ENCODE assay signal across 18 mouse cellular contexts in genomic region chr3:102471251-102471650, GRCm38 (mm10). TPM values are rescaled to one million over a fixed set of nuclear protein-coding genes. Genes with fewer than 3 reads are reported as not detected.
DNase-seq lines count a peak whose midpoint lies in the region; ATAC-seq and TF ChIP-seq lines count a peak whose summit lies in the region.
"Had no signal": no experiment of that assay in that cellular context is flagged by ENCODE, and none has a peak within 500 bp of the region (broad histone marks: within the 10 kb centered on the region; RNA-seq: fewer than 3 reads in every experiment).

No protein-coding gene starts in this region.

- H3K9ac ChIP-seq in heart, embryonic 16.5 days (ENCODE audit: low read length): no peak overlapping the region
- H3K9ac ChIP-seq in heart, embryonic 11.5 days (ENCODE audit: low read depth, low read length): no peak overlapping the region
- no peak overlapping the region for H3K9ac ChIP-seq in lung, embryonic 14.5 days
- H3K9ac ChIP-seq in intestine, embryonic 16.5 days (ENCODE audit: low read depth, low read length): no peak overlapping the region
- H3K9ac ChIP-seq: midbrain, embryonic 15.5 days had no signal

- no peak for ATAC-seq in heart, embryonic 16.5 days (replicated peaks; ENCODE audit: extremely low read depth, insufficient read depth, low FRiP score)
- ATAC-seq in heart, embryonic 11.5 days (replicated peaks; ENCODE audit: insufficient number of reproducible peaks, low FRiP score, low TSS enrichment): no peak
- no peak for ATAC-seq in lung, embryonic 14.5 days (ENCODE audit: insufficient read depth)
- no peak for ATAC-seq in intestine, embryonic 16.5 days
- no peak for ATAC-seq in erythroblast, adult 5-6 weeks (replicated peaks; ENCODE audit: low FRiP score, poor library complexity, severe bottlenecking)
- ATAC-seq: activated CD4-positive, CD25-positive, alpha-beta regulatory T cell, adult 4 months; CD4-positive, CD25-positive, alpha-beta regulatory T cell, adult 4 months; midbrain, embryonic 15.5 days had no signal

- H3K27ac ChIP-seq in heart, embryonic 16.5 days (ENCODE audit: low read length): no peak overlapping the region
- no peak overlapping the region for H3K27ac ChIP-seq in heart, embryonic 11.5 days (ENCODE audit: low read depth, low read length)
- no peak overlapping the region for H3K27ac ChIP-seq in lung, embryonic 14.5 days (ENCODE audit: low read depth)
- H3K27ac ChIP-seq in intestine, embryonic 16.5 days (ENCODE audit: low read length): no peak overlapping the region
- H3K27ac ChIP-seq: layer of hippocampus, adult 2 months; midbrain, embryonic 15.5 days had no signal

- no peak for DNase-seq in lung, embryonic 14.5 days
- DNase-seq in lung, postnatal 4 days: no peak
- no peak for DNase-seq in spleen, postnatal 14 days (ENCODE audit: low spot score in 2 of 2)
- no peak for DNase-seq in adrenal gland, postnatal 25 days
- DNase-seq: cerebellum, adult 11-12 months; gastrocnemius, postnatal 14 days; heart, postnatal 4 days; lung, adult 18-20 months; right cerebral cortex, postnatal 4 days had no signal

- H3K4me1 ChIP-seq in heart, embryonic 16.5 days (ENCODE audit: control insufficient read depth, insufficient read depth, low read length): 0 out of 2 replicates have a peak, but pooled peaks cover 4% of the 10 kb centered on the region
- H3K4me1 ChIP-seq in heart, embryonic 11.5 days (ENCODE audit: control insufficient read depth, insufficient read depth, low read length): peaks cover 5% of the 10 kb centered on the region
- 0 out of 2 replicates have a peak, but pooled peaks cover 3% of the 10 kb centered on the region for H3K4me1 ChIP-seq in lung, embryonic 14.5 days (ENCODE audit: insufficient read depth)
- H3K4me1 ChIP-seq in intestine, embryonic 16.5 days (ENCODE audit: control insufficient read depth, insufficient read depth, low read length): no peaks in the 10 kb centered on the region

- peak overlapping the region; percentile 8; the same call in 1 of the 2 replicates for H3K4me3 ChIP-seq in heart, embryonic 16.5 days (ENCODE audit: low read length)
- no peak overlapping the region for H3K4me3 ChIP-seq in heart, embryonic 11.5 days (ENCODE audit: low read depth, low read length)
- H3K4me3 ChIP-seq in lung, embryonic 14.5 days (ENCODE audit: low read depth, low read length): no peak overlapping the region
- H3K4me3 ChIP-seq in intestine, embryonic 16.5 days (ENCODE audit: low read length): peak overlapping the region; percentile 45

- H3K4me2 ChIP-seq in heart, embryonic 16.5 days (ENCODE audit: low read depth, low read length): peak overlapping the region; percentile 8; the same call in 1 of the 2 replicates
- no peak overlapping the region for H3K4me2 ChIP-seq in heart, embryonic 11.5 days
- peak overlapping the region; percentile 73; the same call in 1 of the 2 replicates for H3K4me2 ChIP-seq in lung, embryonic 14.5 days
- peak overlapping the region; percentile 53; the same call in 1 of the 2 replicates for H3K4me2 ChIP-seq in intestine, embryonic 16.5 days (ENCODE audit: low read depth, low read length)

- H3K36me3 ChIP-seq in heart, embryonic 16.5 days (ENCODE audit: control insufficient read depth, insufficient read depth): 0 out of 2 replicates have a peak, but pooled peaks cover under 1% of the 10 kb centered on the region
- H3K36me3 ChIP-seq in heart, embryonic 11.5 days (ENCODE audit: control insufficient read depth, insufficient read depth, low read length): no peaks in the 10 kb centered on the region
- no peaks in the 10 kb centered on the region for H3K36me3 ChIP-seq in lung, embryonic 14.5 days (ENCODE audit: insufficient read depth)
- no peaks in the 10 kb centered on the region for H3K36me3 ChIP-seq in intestine, embryonic 16.5 days (ENCODE audit: control insufficient read depth, insufficient read depth, low read length)
- H3K36me3 ChIP-seq: midbrain, embryonic 15.5 days had no signal

- TF ChIP-seq CTCF in lung, embryonic 14.5 days (IDR thresholded peaks at IDR 0.05; ENCODE audit: low read depth): no peak

- peaks cover 33% of the 10 kb centered on the region for H3K27me3 ChIP-seq in heart, embryonic 16.5 days (ENCODE audit: control insufficient read depth, insufficient read depth, low read length)
- H3K27me3 ChIP-seq in heart, embryonic 11.5 days (ENCODE audit: control insufficient read depth, insufficient read depth, low read length): peaks cover 40% of the 10 kb centered on the region
- H3K27me3 ChIP-seq in lung, embryonic 14.5 days (ENCODE audit: insufficient read depth, low read length): peaks cover 22% of the 10 kb centered on the region
- H3K27me3 ChIP-seq in intestine, embryonic 16.5 days (replicated peaks; ENCODE audit: control insufficient read depth, insufficient read depth, low read length): peaks cover 18% of the 10 kb centered on the region

- 68% methylated on average over 5 of the region's 5 CpGs for WGBS in heart, embryonic 16.5 days
- 71% methylated on average over 5 of the region's 5 CpGs for WGBS in heart, embryonic 11.5 days (ENCODE audit: insufficient replicate concordance)
- WGBS in lung, embryonic 14.5 days: 61% methylated on average over 5 of the region's 5 CpGs
- WGBS in intestine, embryonic 16.5 days: 60% methylated on average over 5 of the region's 5 CpGs

- H3K9me3 ChIP-seq in heart, embryonic 16.5 days (replicated peaks; ENCODE audit: control insufficient read depth, low read length): peaks cover under 1% of the 10 kb centered on the region; the same call in 1 of the 2 replicates
- H3K9me3 ChIP-seq in heart, embryonic 11.5 days (replicated peaks; ENCODE audit: control insufficient read depth, low read length): no peaks in the 10 kb centered on the region
- no peaks in the 10 kb centered on the region for H3K9me3 ChIP-seq in lung, embryonic 14.5 days (ENCODE audit: low read depth, low read length)
- no peaks in the 10 kb centered on the region for H3K9me3 ChIP-seq in intestine, embryonic 16.5 days (ENCODE audit: control insufficient read depth, low read length)
- H3K9me3 ChIP-seq: midbrain, embryonic 15.5 days had no signal

RNA-seq across cellular contexts. Expression of gene Ngf, which starts 1.5 kb away (rescaled TPM):
- 2.8 and 3.1 TPM in 2 replicates for polyA plus RNA-seq in heart, embryonic 16.5 days (2015; fragmentation: Nextera tagmentation; extraction: Ambion mirVana)
- 0.63 TPM in 1 of 2 replicates, not detected in the other for polyA plus RNA-seq in heart, embryonic 11.5 days (2014; fragmentation: Nextera tagmentation; extraction: Ambion mirVana)
- polyA plus RNA-seq in lung, embryonic 14.5 days (2014; fragmentation: Nextera tagmentation; extraction: Ambion mirVana): 0.82 and 1.7 TPM in 2 replicates
- polyA plus RNA-seq in intestine, embryonic 16.5 days (2015; fragmentation: Nextera tagmentation; extraction: Ambion mirVana): 3.1 and 3.5 TPM in 2 replicates
- total RNA-seq in adrenal gland, postnatal 25 days (2021): 1.5 and 1.7 TPM in 2 replicates
- not detected in 2 replicates for total RNA-seq in erythroblast, adult 5-6 weeks (2015; ENCODE audit: low replicate concordance)
- total RNA-seq in erythroblast, adult 5-6 weeks (2017; ENCODE audit: low replicate concordance): not detected in 2 replicates
- total RNA-seq: common myeloid progenitor, adult 5-6 weeks had no signal
- polyA plus RNA-seq: activated CD4-positive, CD25-positive, alpha-beta regulatory T cell, adult 4 months; CD4-positive, CD25-positive, alpha-beta regulatory T cell, adult 4 months had no signal

Comparison
In these comparisons a context has a peak if more than half of its experiments do, and no peak if none do; other contexts are left out.
1. H3K4me3 ChIP-seq: peak in heart, embryonic 16.5 days (single experiment) and intestine, embryonic 16.5 days (single experiment); none in heart, embryonic 11.5 days (single experiment) and lung, embryonic 14.5 days (single experiment).